Mouse (Mus musculus) testis, adult 2 months (tissue): Measurements from ENCODE around the gene Hspa4.

ENCODE experiments used
- CTCF ChIP-seq: fragments of 200-500 bp; IDR thresholded peaks from 2 replicates; pipeline ENCODE4 v1.5.1; 2012; ENCODE audit warnings: low read depth, mild to moderate bottlenecking, inconsistent platforms, low read length, moderate library complexity; ENCODE audit not compliant: control insufficient read depth, insufficient read depth, insufficient replicate concordance
- POLR2A ChIP-seq: fragments of 200-500 bp; IDR thresholded peaks from 2 replicates; pipeline ENCODE4 v1.6.1; 2012; ENCODE audit warnings: low read depth, mild to moderate bottlenecking, inconsistent platforms, low read length, moderate library complexity; ENCODE audit not compliant: control insufficient read depth

DNA sequence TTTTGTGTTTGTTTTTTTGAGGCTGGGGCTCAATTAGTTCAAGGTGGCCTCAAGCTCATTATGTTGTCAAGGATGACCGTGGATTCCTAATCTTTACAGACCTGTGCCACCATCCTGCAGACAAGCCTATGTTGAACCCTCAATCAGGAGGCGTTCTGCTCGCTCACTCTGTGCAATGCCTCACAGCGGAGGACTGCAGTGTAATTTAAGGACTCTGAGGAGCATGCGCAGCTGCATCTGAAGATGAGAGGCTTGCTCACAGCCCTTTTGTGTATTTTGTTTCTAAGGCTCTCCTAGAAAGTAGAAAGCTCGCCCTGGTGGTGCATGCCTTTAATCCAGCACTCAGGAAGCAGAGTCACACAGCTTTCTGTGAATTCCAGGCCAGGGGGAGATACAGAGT is 16.7 kb upstream of the Hspa4 start:
- no peak for TF ChIP-seq CTCF
- no peak for TF ChIP-seq POLR2A
